Mouse (Mus musculus) neural tube, embryonic 14.5 days (tissue): ENCODE measurements around the gene Pdlim1. TPM values are rescaled to one million over a fixed set of nuclear protein-coding genes. Genes with fewer than 3 reads are reported as not detected.
A peak's percentile ranks its signal among the peaks of the same experiment; 100 is the strongest.

Experiments
- ATAC-seq: fragments of 200-750 bp; cut with Nextera tagmentation; 2 replicates; pipeline ENCODE4 v1.8.0; 2017; ENCODE audit warnings: low read depth, mild to moderate bottlenecking, moderate TSS enrichment, moderate library complexity
- H3K27ac ChIP-seq: fragments of 300-500 bp; sonication (generic); 2 replicates; pipeline ENCODE4 v1.5.1; 2014; ENCODE audit warnings: low read depth, mild to moderate bottlenecking, control low read depth, low read length, moderate library complexity, mixed read lengths
- H3K27me3 ChIP-seq: fragments of 300-500 bp; sonication (generic); 2 replicates; pipeline ENCODE4 v1.6.1; 2014; ENCODE audit warnings: low read length; ENCODE audit not compliant: control insufficient read depth, insufficient read depth
- H3K36me3 ChIP-seq: fragments of 300-500 bp; sonication (generic); 2 replicates; pipeline ENCODE4 v1.6.1; 2014; ENCODE audit warnings: low read length, mixed read lengths; ENCODE audit not compliant: control insufficient read depth, insufficient read depth
- H3K4me1 ChIP-seq: fragments of 300-500 bp; sonication (generic); 2 replicates; pipeline ENCODE4 v1.6.1; 2014; ENCODE audit warnings: low read length; ENCODE audit not compliant: control insufficient read depth, insufficient read depth
- H3K4me2 ChIP-seq: fragments of 300-500 bp; sonication (generic); 2 replicates; pipeline ENCODE4 v1.6.1; 2014; ENCODE audit warnings: mild to moderate bottlenecking, low read depth, low read length, control low read depth
- H3K4me3 ChIP-seq: fragments of 300-500 bp; sonication (generic); 2 replicates; pipeline ENCODE4 v1.5.1; 2014; ENCODE audit warnings: low read depth, low read length, control low read depth, mixed read lengths
- H3K9ac ChIP-seq: fragments of 300-500 bp; sonication (generic); replicated peaks from 2 replicates; pipeline ENCODE4 v1.6.1; 2014; ENCODE audit warnings: low read depth, mild to moderate bottlenecking, control low read depth, low read length, mixed read lengths
- H3K9me3 ChIP-seq: fragments of 300-500 bp; sonication (generic); 2 replicates; pipeline ENCODE4 v1.6.1; 2016; ENCODE audit warnings: low read length; ENCODE audit not compliant: control insufficient read depth
- WGBS: fragments of 180-500 bp; shearing (Covaris S2); extraction: QIAGEN DNeasy Blood & Tissue Kit; methylation state at CpG from one replicate; pipeline ENCODE4 v1.1.7; 2014; 5-methylcytosine and 5-hydroxymethylcytosine counted together
- polyA plus RNA-seq: library from polyadenylated mRNA; unstranded; fragments of >200 nt; fragmentation: Nextera tagmentation; extraction: Ambion mirVana; gene quantifications from 2 replicates; pipeline ENCODE4 v1.2.1, GENCODE M21; 2014

Pdlim1 gene
- polyA plus RNA-seq, 1 experiment from 2014 or later, result 3.2 TPM

GRCm38 (mm10) chr19:40306631-40307030 lies 35.0 kb upstream of the Pdlim1 start:
- H3K36me3 ChIP-seq, result peaks cover 25% of the 10 kb centered on the region
- no peak overlapping the region for H3K27ac ChIP-seq
- WGBS, result 66% methylated on average over 2 of the region's 2 CpGs

DNA sequence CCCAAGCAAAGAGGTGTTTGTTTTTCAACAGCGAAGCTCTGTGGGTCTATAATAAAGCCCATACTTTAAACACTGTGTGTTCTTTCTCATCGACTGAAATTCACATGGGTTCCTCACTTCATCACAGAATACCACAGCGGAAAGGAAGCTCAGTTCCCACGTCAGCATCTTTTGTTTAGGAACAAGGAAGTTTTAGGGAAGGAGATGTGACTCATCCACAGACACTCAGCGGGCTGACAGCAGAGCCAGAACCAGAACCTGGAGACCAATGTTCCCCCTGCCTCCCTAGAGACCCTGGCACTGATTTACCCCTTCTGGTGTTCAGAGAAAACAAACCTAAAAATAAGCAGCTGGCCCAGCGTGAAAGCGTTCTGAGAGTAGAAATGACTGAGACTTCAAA lies 33.8 kb upstream of the Pdlim1 start:
- Histone ChIP-seq H3K4me3 (no peak overlapping the region), H3K36me3 (peaks cover 15% of the 10 kb centered on the region), H3K9ac (no peak overlapping the region), H3K4me1 (no peaks in the 10 kb centered on the region), H3K4me2 (no peak overlapping the region), H3K27me3 (no peaks in the 10 kb centered on the region), H3K9me3 (no peaks in the 10 kb centered on the region), H3K27ac (no peak overlapping the region)
- 84% methylated on average over 7 of the region's 7 CpGs for WGBS
- no peak for ATAC-seq

More at GRCm38 (mm10) chr19:40306631-40307030, 35.0 kb upstream of the Pdlim1 start:
- Histone ChIP-seq H3K27me3 (no peaks in the 10 kb centered on the region), H3K9me3 (no peaks in the 10 kb centered on the region), H3K4me2 (no peak overlapping the region), H3K4me3 (no peak overlapping the region), H3K4me1 (no peaks in the 10 kb centered on the region), H3K9ac (no peak overlapping the region)
- ATAC-seq, result no peak

DNA sequence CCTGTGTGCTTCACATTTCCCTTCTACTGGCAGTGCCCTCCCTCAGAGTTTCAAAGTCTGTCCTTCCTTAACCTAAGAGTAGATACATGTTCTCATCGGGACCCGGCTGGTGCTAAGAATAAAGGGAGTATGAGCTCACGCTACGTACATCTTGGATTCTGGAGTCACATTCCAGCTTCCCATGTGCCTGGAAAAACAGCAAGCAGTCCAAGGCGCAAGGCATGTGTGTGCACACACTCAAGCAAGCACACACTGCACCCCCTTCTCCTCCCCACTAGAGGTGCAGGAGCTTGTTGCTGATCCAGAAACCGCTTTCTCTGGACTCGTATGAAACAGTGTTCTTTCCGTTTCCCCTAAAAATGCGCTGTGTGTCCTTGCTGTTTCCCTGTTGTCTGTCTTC lies 31.3 kb upstream of the Pdlim1 start:
- no peak overlapping the region for H3K27ac ChIP-seq
- H3K36me3 ChIP-seq, result peaks cover 7% of the 10 kb centered on the region; the same call in 1 of the 2 replicates
- whole genome bisulfite sequencing, result 91% methylated on average over 9 of the region's 9 CpGs
- no peaks in the 10 kb centered on the region for H3K27me3 ChIP-seq
- H3K4me1 ChIP-seq, result peaks cover 5% of the 10 kb centered on the region; the same call in 1 of the 2 replicates
- no peak for ATAC-seq
- no peak overlapping the region for H3K9ac ChIP-seq
- no peak overlapping the region for H3K4me2 ChIP-seq
- no peaks in the 10 kb centered on the region for H3K9me3 ChIP-seq
- no peak overlapping the region for H3K4me3 ChIP-seq

GRCm38 (mm10) chr19:40302477-40302876 lies 30.8 kb upstream of the Pdlim1 start:
- H3K9me3 ChIP-seq, result no peaks in the 10 kb centered on the region
- H3K27ac ChIP-seq, result no peak overlapping the region
- peaks cover 5% of the 10 kb centered on the region; the same call in 1 of the 2 replicates for H3K4me1 ChIP-seq
- no peak overlapping the region for H3K4me3 ChIP-seq
- 91% methylated on average over 5 of the region's 5 CpGs for WGBS
- H3K36me3 ChIP-seq, result peaks cover 8% of the 10 kb centered on the region; the same call in 1 of the 2 replicates
- no peak overlapping the region for H3K4me2 ChIP-seq
- ATAC-seq, result no peak
- no peak overlapping the region for H3K9ac ChIP-seq
- no peaks in the 10 kb centered on the region for H3K27me3 ChIP-seq

DNA sequence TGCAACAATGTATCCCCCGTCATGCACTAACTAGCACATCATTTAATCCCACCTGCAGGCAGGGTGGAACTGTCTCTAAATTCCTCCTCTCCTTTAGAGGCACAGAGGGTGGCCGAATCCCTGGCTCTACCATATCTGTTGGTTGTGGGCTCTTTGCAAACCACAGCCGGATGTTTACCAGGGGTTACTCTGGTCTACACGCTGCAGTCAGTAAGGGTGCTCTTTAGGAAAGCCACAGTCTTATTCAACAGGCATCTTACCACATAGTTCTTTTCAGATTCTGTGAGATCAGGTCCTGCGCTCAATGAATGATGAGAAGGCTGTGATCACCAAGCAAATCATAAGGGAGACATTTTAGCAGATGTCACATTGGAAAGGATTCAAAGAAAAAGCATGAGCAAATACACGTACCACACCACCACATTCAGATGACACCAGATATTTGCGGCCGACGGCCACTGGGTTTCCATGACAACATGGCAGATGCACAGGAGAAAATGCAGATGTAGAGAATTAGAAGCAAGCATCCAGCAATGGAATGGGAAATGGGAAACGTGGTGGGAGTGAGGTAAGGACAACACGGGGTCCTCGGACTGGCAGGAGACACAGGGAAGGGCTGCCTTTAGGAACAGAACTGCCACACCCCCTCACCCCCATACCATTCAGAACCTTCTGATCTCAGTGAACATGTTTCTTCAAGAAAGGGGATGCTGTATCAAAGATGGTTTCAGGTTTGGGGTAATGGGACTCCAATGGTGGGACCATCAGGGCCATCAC lies 28.5 kb upstream of the Pdlim1 start:
- Histone ChIP-seq H3K9me3 (no peaks in the 10 kb centered on the region), H3K4me3 (no peak overlapping the region), H3K27ac (no peak overlapping the region), H3K27me3 (no peaks in the 10 kb centered on the region), H3K9ac (no peak overlapping the region), H3K4me1 (peaks cover 5% of the 10 kb centered on the region; the same call in 1 of the 2 replicates), H3K36me3 (peaks cover 6% of the 10 kb centered on the region; the same call in 1 of the 2 replicates), H3K4me2 (no peak overlapping the region)
- ATAC-seq, result peak; percentile 54; the same call in 1 of the 2 replicates
- WGBS, result 67% methylated on average over 12 of the region's 12 CpGs

DNA sequence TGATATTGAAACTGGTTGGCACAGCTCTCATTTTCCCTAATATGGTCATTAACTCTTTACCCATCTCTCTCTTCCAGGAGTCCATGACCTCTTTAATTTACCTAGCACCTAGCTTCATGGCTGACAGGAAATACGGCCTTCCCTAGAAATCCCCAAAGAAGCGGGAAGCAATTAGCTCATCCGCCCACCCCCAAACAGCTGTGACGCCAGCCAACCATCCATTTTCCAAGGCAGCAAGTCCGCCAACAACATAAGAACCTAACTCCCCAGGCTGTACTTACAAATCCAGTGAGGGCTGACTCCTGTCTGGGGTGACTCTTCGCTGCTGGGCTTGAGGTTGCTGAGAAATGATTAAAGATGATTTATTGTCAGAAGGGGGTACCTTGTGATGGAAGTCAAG lies 27.5 kb upstream of the Pdlim1 start:
- H3K9me3 ChIP-seq, result no peaks in the 10 kb centered on the region

GRCm38 (mm10) chr19:40298574-40298973 lies 26.9 kb upstream of the Pdlim1 start:
- 72% methylated on average over 2 of the region's 2 CpGs for WGBS
- no peaks in the 10 kb centered on the region for H3K27me3 ChIP-seq

More for the DNA sequence above, 27.5 kb upstream of the Pdlim1 start:
- 44% methylated on average over 6 of the region's 6 CpGs for WGBS
- H3K36me3 ChIP-seq, result peaks cover 10% of the 10 kb centered on the region; the same call in 1 of the 2 replicates
- H3K9ac ChIP-seq, result no peak overlapping the region
- H3K4me1 ChIP-seq, result peaks cover 5% of the 10 kb centered on the region; the same call in 1 of the 2 replicates
- 0 out of 2 replicates have a peak overlapping the region, but pooled peaks have one; percentile 29 for H3K27ac ChIP-seq
- peak; percentile 48; the same call in 1 of the 2 replicates for ATAC-seq
- no peak overlapping the region; the same call in 1 of the 2 replicates for H3K4me2 ChIP-seq
- H3K4me3 ChIP-seq, result no peak overlapping the region
- H3K27me3 ChIP-seq, result no peaks in the 10 kb centered on the region

DNA sequence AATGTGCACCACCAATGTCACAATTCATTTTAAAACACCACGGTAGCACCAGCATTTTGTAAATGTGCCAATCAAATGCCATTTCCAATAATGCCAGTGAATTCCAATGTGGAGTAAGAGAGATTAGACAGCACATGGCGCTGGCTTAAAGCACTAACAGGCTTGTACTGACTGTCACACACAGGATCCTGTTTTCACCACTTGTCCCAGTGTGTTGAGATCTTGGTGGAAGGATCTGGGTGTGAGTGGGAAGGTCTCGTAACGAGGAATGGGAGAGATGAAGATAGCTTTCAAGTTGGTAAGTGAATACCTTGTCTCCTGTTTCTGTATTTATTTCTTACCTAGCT lies 26.1 kb upstream of the Pdlim1 start:
- ATAC-seq, result no peak
- WGBS, result 77% methylated on average over 4 of the region's 4 CpGs
- H3K9me3 ChIP-seq, result no peaks in the 10 kb centered on the region

More at GRCm38 (mm10) chr19:40298574-40298973, 26.9 kb upstream of the Pdlim1 start:
- peaks cover 16% of the 10 kb centered on the region; the same call in 1 of the 2 replicates for H3K36me3 ChIP-seq
- H3K4me2 ChIP-seq, result no peak overlapping the region
- no peak overlapping the region for H3K4me3 ChIP-seq
- no peak for ATAC-seq
- H3K4me1 ChIP-seq, result peaks cover 5% of the 10 kb centered on the region; the same call in 1 of the 2 replicates
- H3K27ac ChIP-seq, result no peak overlapping the region
- no peaks in the 10 kb centered on the region for H3K9me3 ChIP-seq
- no peak overlapping the region for H3K9ac ChIP-seq

More for the DNA sequence above, 26.1 kb upstream of the Pdlim1 start:
- Histone ChIP-seq H3K27ac (no peak overlapping the region), H3K4me1 (peaks cover 5% of the 10 kb centered on the region; the same call in 1 of the 2 replicates), H3K36me3 (peaks cover 16% of the 10 kb centered on the region; the same call in 1 of the 2 replicates), H3K4me2 (no peak overlapping the region), H3K4me3 (no peak overlapping the region), H3K9ac (no peak overlapping the region), H3K27me3 (no peaks in the 10 kb centered on the region)
